Mouse (Mus musculus): ENCODE measurements at regions not wholly inside any gene's neighbourhood (a gene's known extent, or its start where the extent isn't known, plus 50 kb on each side); places are given as distances from the start of the nearest gene placed in this dataset.

GRCm38 (mm10) chr3:38397615-38397956, 87.1 kb downstream of the Ankrd50 start:
- DNase-seq (ENCODE audit: low read depth), result no peak

- DNase-seq (ENCODE audit: low read depth), result no peak
Measured at GRCm38 (mm10) chr3:38396760-38397614, 87.7 kb downstream of the Ankrd50 start.

GRCm38 (mm10) chr3:38394308-38394707, 90.3 kb downstream of the Ankrd50 start:
- DNase-seq (ENCODE audit: low read depth), result no peak

GRCm38 (mm10) chr3:38389647-38390046, 95.0 kb downstream of the Ankrd50 start:
- DNase-seq (ENCODE audit: low read depth), result no peak

GRCm38 (mm10) chr3:38388961-38389360, 95.7 kb downstream of the Ankrd50 start:
- no peak for DNase-seq (ENCODE audit: low read depth)

- DNase-seq (ENCODE audit: low read depth), result no peak
Measured at GRCm38 (mm10) chr3:38382743-38383142, 101.9 kb downstream of the Ankrd50 start.

- DNase-seq (ENCODE audit: low read depth), result no peak
Measured at GRCm38 (mm10) chr3:38381623-38382022, 103.0 kb downstream of the Ankrd50 start.

- no peak for DNase-seq (ENCODE audit: low read depth)
Measured at GRCm38 (mm10) chr3:38373690-38374089, 111.0 kb downstream of the Ankrd50 start.

GRCm38 (mm10) chr3:38371702-38372101, 112.9 kb downstream of the Ankrd50 start:
- no peak for DNase-seq (ENCODE audit: low read depth)

GRCm38 (mm10) chr3:38363888-38364287, 120.8 kb downstream of the Ankrd50 start:
- DNase-seq (ENCODE audit: low read depth), result no peak

- DNase-seq (ENCODE audit: low read depth), result no peak
Measured at GRCm38 (mm10) chr3:38361411-38361810, 123.2 kb downstream of the Ankrd50 start.

- DNase-seq (ENCODE audit: low read depth), result no peak
Measured at GRCm38 (mm10) chr3:38360974-38361373, 123.7 kb downstream of the Ankrd50 start.

GRCm38 (mm10) chr3:38360421-38360921, 124.2 kb downstream of the Ankrd50 start:
- no peak for DNase-seq (ENCODE audit: low read depth)

- no peak for DNase-seq (ENCODE audit: low read depth)
Measured at GRCm38 (mm10) chr3:38357905-38358491, 126.6 kb downstream of the Ankrd50 start.

GRCm38 (mm10) chr3:38344283-38344682, 140.4 kb downstream of the Ankrd50 start:
- no peak for DNase-seq (ENCODE audit: low read depth)

- no peak for DNase-seq (ENCODE audit: low read depth)
Measured at GRCm38 (mm10) chr3:38341666-38342065, 143.0 kb downstream of the Ankrd50 start.

- DNase-seq (ENCODE audit: low read depth), result no peak
Measured at GRCm38 (mm10) chr3:38333321-38333910, 151.2 kb downstream of the Ankrd50 start.

GRCm38 (mm10) chr3:38331169-38331568, 153.5 kb downstream of the Ankrd50 start:
- no peak for DNase-seq (ENCODE audit: low read depth)

- DNase-seq (ENCODE audit: low read depth), result no peak
Measured at GRCm38 (mm10) chr3:38327286-38327685, 157.4 kb downstream of the Ankrd50 start.

GRCm38 (mm10) chr3:38326211-38326610, 158.4 kb downstream of the Ankrd50 start:
- DNase-seq (ENCODE audit: low read depth), result no peak

- no peak for DNase-seq (ENCODE audit: low read depth)
Measured at GRCm38 (mm10) chr3:38324663-38325062, 160.0 kb downstream of the Ankrd50 start.

- no peak for DNase-seq (ENCODE audit: low read depth)
Measured at GRCm38 (mm10) chr3:38322426-38322825, 162.2 kb downstream of the Ankrd50 start.

GRCm38 (mm10) chr3:38321620-38322019, 163.0 kb downstream of the Ankrd50 start:
- no peak for DNase-seq (ENCODE audit: low read depth)

Measured in gonadal fat pad, adult 2 months (tissue).